Mouse (Mus musculus) midbrain, embryonic 13.5 days (tissue): ENCODE data around the gene Calb2. TPM values are rescaled to one million over a fixed set of nuclear protein-coding genes. Genes with fewer than 3 reads are reported as not detected.
A peak's percentile ranks its signal among the peaks of the same experiment; 100 is the strongest.

Experiments
- ATAC-seq: fragments of 200-750 bp; cut with Nextera tagmentation; 2 replicates; pipeline ENCODE4 v1.8.0; 2017; ENCODE audit warnings: mild to moderate bottlenecking, moderate TSS enrichment, moderate library complexity
- H3K27ac ChIP-seq: fragments of 300-500 bp; sonication (generic); 2 replicates; pipeline ENCODE4 v1.5.1; 2015; ENCODE audit warnings: inconsistent platforms, mild to moderate bottlenecking, moderate library complexity
- H3K27me3 ChIP-seq: fragments of 300-500 bp; sonication (generic); 2 replicates; pipeline ENCODE4 v1.6.1; 2015; ENCODE audit warnings: mild to moderate bottlenecking, inconsistent platforms
- H3K36me3 ChIP-seq: fragments of 300-500 bp; sonication (generic); 2 replicates; pipeline ENCODE4 v1.6.1; 2015; ENCODE audit warnings: mild to moderate bottlenecking, inconsistent platforms
- H3K4me1 ChIP-seq: fragments of 300-500 bp; sonication (generic); replicated peaks from 2 replicates; pipeline ENCODE4 v1.6.1; 2015; ENCODE audit warnings: inconsistent platforms
- H3K4me2 ChIP-seq: fragments of 300-500 bp; sonication (generic); replicated peaks from 2 replicates; pipeline ENCODE4 v1.6.1; 2015; ENCODE audit warnings: moderate library complexity, mild to moderate bottlenecking, inconsistent platforms
- H3K4me3 ChIP-seq: fragments of 300-500 bp; sonication (generic); replicated peaks from 2 replicates; pipeline ENCODE4 v1.5.1; 2015; ENCODE audit warnings: mild to moderate bottlenecking, inconsistent platforms
- H3K9ac ChIP-seq: fragments of 300-500 bp; sonication (generic); replicated peaks from 2 replicates; pipeline ENCODE4 v1.6.1; 2015; ENCODE audit warnings: mild to moderate bottlenecking, inconsistent platforms
- H3K9me3 ChIP-seq: fragments of 300-500 bp; sonication (generic); 2 replicates; pipeline ENCODE4 v1.6.1; 2016; ENCODE audit warnings: mild to moderate bottlenecking, inconsistent platforms
- WGBS: fragments of 180-500 bp; shearing (Covaris S2); methylation state at CpG from one replicate; pipeline ENCODE4 v1.1.7; 2015; 5-methylcytosine and 5-hydroxymethylcytosine counted together
- polyA plus RNA-seq: library from polyadenylated mRNA; unstranded; fragments of >200 nt; fragmentation: Nextera tagmentation; extraction: Ambion mirVana; gene quantifications from 2 replicates; pipeline ENCODE4 v1.2.1, GENCODE M21; 2015

Gene Calb2
- 39.6 and 57.6 TPM in 2 replicates for polyA plus RNA-seq

DNA sequence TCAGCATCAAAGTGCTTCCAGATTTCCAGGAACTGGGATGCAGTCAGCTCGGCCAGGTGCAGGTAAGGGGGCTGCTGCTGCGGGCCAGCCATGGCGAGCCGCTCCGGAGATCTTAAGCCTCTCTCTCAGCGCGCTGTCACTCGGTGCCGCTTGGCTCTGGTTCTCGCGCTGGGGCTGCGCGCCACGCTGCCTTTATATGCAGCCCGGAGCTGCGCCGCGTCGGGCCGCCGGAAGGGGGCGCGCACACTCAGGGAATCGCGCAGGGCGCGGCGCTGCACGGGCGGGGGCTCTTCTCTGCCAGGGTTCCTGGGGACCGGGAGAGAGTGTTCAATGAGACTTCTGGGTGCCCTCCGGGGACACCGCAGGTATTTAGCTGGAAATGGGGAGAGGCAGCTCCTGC is at the start of gene Calb2:
Calb2 (minus strand) TSS at position 165 of the 400 bp plus-strand sequence.
- Histone ChIP-seq H3K4me2 (peak within 1 kb of the TSS; percentile 52), H3K4me3 (peak within 1 kb of the TSS; percentile 31), H3K36me3 (no peaks in the 10 kb centered on the region), H3K27me3 (peaks cover 34% of the 10 kb centered on the region), H3K4me1 (peaks cover 7% of the 10 kb centered on the region), H3K9me3 (no peaks in the 10 kb centered on the region), H3K9ac (0 out of 2 replicates have a peak within 1 kb of the TSS, but pooled peaks have one; percentile 28), H3K27ac (no peak within 1 kb of the TSS)
- whole genome bisulfite sequencing = 0% methylated on average over 29 of the region's 33 CpGs
- peak; percentile 93 for ATAC-seq

DNA sequence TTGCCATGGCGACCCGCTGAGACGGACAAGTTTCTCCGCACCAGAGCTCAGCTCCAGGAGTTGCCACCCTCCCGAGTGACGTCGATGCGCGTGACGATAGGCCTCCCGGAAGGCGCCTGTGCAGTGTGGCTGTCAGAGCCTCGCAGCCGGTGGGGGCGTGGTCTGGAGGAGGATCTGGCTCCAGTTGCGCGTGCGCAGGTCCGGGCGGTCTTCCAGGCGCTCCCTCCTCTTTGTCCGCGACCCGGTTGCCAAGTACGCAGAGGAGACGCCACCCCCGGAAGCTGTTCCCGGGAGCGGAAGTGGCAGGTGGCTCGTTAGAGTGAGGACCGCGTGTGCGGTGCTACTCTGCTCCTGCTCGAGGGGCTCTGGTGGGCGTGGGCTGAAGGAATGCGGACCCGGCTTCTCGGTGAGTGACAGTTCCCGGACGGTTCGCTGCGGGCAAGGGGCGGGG is 49.7 kb upstream of the Calb2 start:
- WGBS = under 1% methylated on average over 43 of the region's 43 CpGs
- Histone ChIP-seq H3K36me3 (peaks cover 21% of the 10 kb centered on the region), H3K27me3 (no peaks in the 10 kb centered on the region)

GRCm38 (mm10) chr8:110217198-110217597 is 49.2 kb upstream of the Calb2 start:
- H3K36me3 ChIP-seq = peaks cover 15% of the 10 kb centered on the region
- no peaks in the 10 kb centered on the region for H3K9me3 ChIP-seq
- peak overlapping the region; percentile 82 for H3K4me2 ChIP-seq
- peaks cover 22% of the 10 kb centered on the region for H3K4me1 ChIP-seq
- WGBS = 36% methylated on average over 5 of the region's 5 CpGs
- no peak overlapping the region for H3K9ac ChIP-seq
- ATAC-seq = peak; percentile 55
- H3K27me3 ChIP-seq = no peaks in the 10 kb centered on the region
- peak overlapping the region; percentile 61 for H3K27ac ChIP-seq
- H3K4me3 ChIP-seq = peak overlapping the region; percentile 70

More for the DNA sequence above, 49.7 kb upstream of the Calb2 start:
- H3K9ac ChIP-seq = peak overlapping the region; percentile 66
- H3K4me1 ChIP-seq = peaks cover 22% of the 10 kb centered on the region
- no peaks in the 10 kb centered on the region for H3K9me3 ChIP-seq
- H3K4me3 ChIP-seq = peak overlapping the region; percentile 70
- H3K4me2 ChIP-seq = peak overlapping the region; percentile 82
- H3K27ac ChIP-seq = peak overlapping the region; percentile 61
- ATAC-seq = peak; percentile 100

- H3K27me3 ChIP-seq = no peaks in the 10 kb centered on the region
- no peak overlapping the region for H3K4me2 ChIP-seq
- H3K36me3 ChIP-seq = peaks cover 6% of the 10 kb centered on the region
- no peak overlapping the region for H3K27ac ChIP-seq
- H3K4me3 ChIP-seq = no peak overlapping the region
- H3K9me3 ChIP-seq = no peaks in the 10 kb centered on the region
- no peak for ATAC-seq
- H3K4me1 ChIP-seq = peaks cover 22% of the 10 kb centered on the region
- WGBS = 80% methylated on average over 5 of the region's 5 CpGs
- no peak overlapping the region for H3K9ac ChIP-seq
Observed at GRCm38 (mm10) chr8:110216253-110216652, 48.2 kb upstream of the Calb2 start.

GRCm38 (mm10) chr8:110215365-110215764 is 47.4 kb upstream of the Calb2 start, which contains the start of gene Cmtr2:
TSS of gene Cmtr2 (plus strand) at chr8:110215665.
- 78% methylated on average over 7 of the region's 7 CpGs for WGBS
- peaks cover 22% of the 10 kb centered on the region for H3K4me1 ChIP-seq
- no peak within 1 kb of the TSS for H3K27ac ChIP-seq
- no peaks in the 10 kb centered on the region for H3K9me3 ChIP-seq
- no peak within 1 kb of the TSS for H3K4me3 ChIP-seq
- no peak within 1 kb of the TSS for H3K9ac ChIP-seq
- no peaks in the 10 kb centered on the region for H3K27me3 ChIP-seq
- H3K36me3 ChIP-seq = no peaks in the 10 kb centered on the region
- ATAC-seq = no peak
- no peak within 1 kb of the TSS for H3K4me2 ChIP-seq

- WGBS = 29% methylated on average over 11 of the region's 11 CpGs
- no peaks in the 10 kb centered on the region for H3K9me3 ChIP-seq
- no peak overlapping the region for H3K9ac ChIP-seq
- H3K4me1 ChIP-seq = no peaks in the 10 kb centered on the region
- H3K4me3 ChIP-seq = no peak overlapping the region
- no peaks in the 10 kb centered on the region; the same call in 1 of the 2 replicates for H3K27me3 ChIP-seq
- H3K27ac ChIP-seq = no peak overlapping the region
- no peaks in the 10 kb centered on the region for H3K36me3 ChIP-seq
- ATAC-seq = 0 out of 2 replicates have a peak, but pooled peaks have one; percentile 27
- H3K4me2 ChIP-seq = no peak overlapping the region
Observed at GRCm38 (mm10) chr8:110201806-110202205, 33.8 kb upstream of the Calb2 start.

GRCm38 (mm10) chr8:110196678-110197077 is 28.7 kb upstream of the Calb2 start:
- no peak for ATAC-seq
- Histone ChIP-seq H3K4me3 (no peak overlapping the region), H3K4me1 (no peaks in the 10 kb centered on the region), H3K27ac (no peak overlapping the region), H3K36me3 (no peaks in the 10 kb centered on the region), H3K4me2 (no peak overlapping the region), H3K9me3 (no peaks in the 10 kb centered on the region), H3K9ac (no peak overlapping the region), H3K27me3 (no peaks in the 10 kb centered on the region; the same call in 1 of the 2 replicates)
- WGBS = under 1% methylated on average over 5 of the region's 5 CpGs

DNA sequence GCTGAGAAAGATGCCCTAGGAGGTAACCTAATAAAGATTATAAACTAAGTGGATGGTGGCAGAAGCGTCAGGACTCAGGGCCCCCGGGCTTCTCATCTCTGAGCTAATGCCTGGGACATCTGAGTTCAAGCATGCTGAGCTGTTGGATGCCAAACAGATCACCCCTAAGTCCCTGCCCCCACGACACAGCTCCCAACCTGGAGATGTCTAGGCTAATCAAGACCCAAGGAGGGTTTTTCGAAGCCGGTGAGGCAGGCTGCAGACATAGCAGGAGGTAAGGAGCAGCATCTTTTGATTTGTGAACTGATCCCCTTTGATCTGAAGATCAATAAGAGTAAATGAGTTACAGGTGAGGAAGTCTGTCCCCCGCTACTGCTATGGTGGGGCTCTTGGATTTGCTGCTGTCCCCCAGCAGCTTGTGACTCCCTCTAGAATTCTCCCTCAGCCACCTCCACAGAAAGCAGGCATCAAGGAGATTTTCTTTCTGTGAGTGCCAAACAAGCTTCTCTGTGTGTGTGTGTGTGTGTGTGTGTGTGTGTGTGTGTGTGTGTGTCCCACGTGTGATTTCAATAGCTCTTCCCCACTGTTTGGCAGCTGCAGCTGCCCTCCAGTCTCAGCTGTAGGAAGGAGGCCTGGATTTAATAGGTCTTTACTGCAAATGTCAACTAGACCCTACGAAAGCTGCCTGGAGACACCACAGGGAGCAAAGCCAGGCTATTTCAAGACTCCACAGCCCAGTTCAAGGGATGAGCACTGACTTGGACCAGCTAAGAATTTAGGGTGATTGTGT is 21.1 kb upstream of the Calb2 start:
- 19% methylated on average over 8 of the region's 8 CpGs for WGBS
- peak; percentile 68 for ATAC-seq

DNA sequence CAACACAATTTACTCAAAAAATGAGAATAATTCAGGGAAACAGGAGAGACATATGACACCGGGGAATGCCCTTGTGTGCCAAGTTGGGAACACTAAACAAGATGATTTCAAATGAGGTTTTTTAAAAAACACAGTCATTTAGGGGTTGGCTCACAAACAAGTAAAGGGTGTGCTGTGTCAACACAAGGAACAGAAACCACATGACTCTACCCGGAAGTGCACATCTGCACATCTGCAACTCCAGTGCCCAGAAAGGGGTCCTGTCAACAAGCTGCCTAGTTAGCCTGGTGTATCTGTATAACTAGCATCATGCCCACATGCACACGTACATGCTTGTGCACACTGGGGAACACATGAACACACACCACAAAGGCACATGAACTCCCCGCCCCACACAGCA is 17.5 kb upstream of the Calb2 start:
- no peaks in the 10 kb centered on the region for H3K27me3 ChIP-seq
- 83% methylated on average over 4 of the region's 4 CpGs for WGBS
- peaks cover 33% of the 10 kb centered on the region for H3K4me1 ChIP-seq
- no peak overlapping the region for H3K4me2 ChIP-seq
- no peak overlapping the region for H3K27ac ChIP-seq
- no peaks in the 10 kb centered on the region for H3K36me3 ChIP-seq
- no peak for ATAC-seq
- H3K9ac ChIP-seq = no peak overlapping the region
- no peaks in the 10 kb centered on the region for H3K9me3 ChIP-seq
- no peak overlapping the region for H3K4me3 ChIP-seq

More for the DNA sequence above, 21.1 kb upstream of the Calb2 start:
- Histone ChIP-seq H3K4me3 (no peak overlapping the region), H3K36me3 (no peaks in the 10 kb centered on the region), H3K4me1 (peaks cover 14% of the 10 kb centered on the region), H3K27ac (peak overlapping the region; percentile 64), H3K4me2 (no peak overlapping the region), H3K9me3 (no peaks in the 10 kb centered on the region), H3K9ac (no peak overlapping the region), H3K27me3 (no peaks in the 10 kb centered on the region)

GRCm38 (mm10) chr8:110183748-110184147 is 15.7 kb upstream of the Calb2 start:
- ATAC-seq = no peak
- H3K4me1 ChIP-seq = peaks cover 22% of the 10 kb centered on the region
- no peaks in the 10 kb centered on the region for H3K27me3 ChIP-seq
- no peak overlapping the region for H3K4me3 ChIP-seq
- no peaks in the 10 kb centered on the region for H3K9me3 ChIP-seq
- H3K27ac ChIP-seq = no peak overlapping the region
- no peak overlapping the region for H3K9ac ChIP-seq
- WGBS = 19% methylated on average over 11 of the region's 11 CpGs
- no peaks in the 10 kb centered on the region for H3K36me3 ChIP-seq
- H3K4me2 ChIP-seq = no peak overlapping the region

DNA sequence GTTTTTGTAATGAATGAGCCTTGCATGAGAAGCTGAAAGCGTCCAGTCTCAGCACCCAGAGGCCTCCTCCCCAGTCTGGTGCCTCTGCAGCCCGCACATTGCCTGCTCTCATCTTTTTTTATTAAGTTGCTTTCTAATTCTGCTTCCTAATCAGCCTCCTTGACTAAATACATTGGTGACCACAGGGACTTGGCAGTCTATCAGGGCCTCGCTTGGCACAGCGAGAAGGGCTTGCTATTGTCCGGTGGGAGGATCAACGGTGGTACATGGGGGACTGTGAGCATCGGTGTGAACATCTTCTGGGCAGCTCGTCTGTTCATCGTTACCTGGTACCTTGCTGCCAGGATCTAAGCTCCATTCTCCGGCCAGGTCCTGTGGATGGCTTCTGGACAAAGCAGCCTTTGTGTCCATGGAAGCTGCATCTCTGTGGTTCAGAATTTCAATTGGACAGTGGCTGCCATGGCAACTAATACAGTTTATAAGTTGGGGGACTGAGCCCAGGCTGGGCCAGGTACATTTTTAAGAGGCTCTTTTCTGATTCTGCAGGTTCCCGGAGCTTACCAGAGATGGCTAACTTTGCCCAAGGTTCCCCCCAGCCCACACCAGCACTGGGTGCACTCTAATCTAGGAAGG is 14.8 kb upstream of the Calb2 start:
- 59% methylated on average over 11 of the region's 11 CpGs for WGBS
- no peak overlapping the region for H3K4me3 ChIP-seq
- H3K4me2 ChIP-seq = no peak overlapping the region
- H3K4me1 ChIP-seq = peaks cover 19% of the 10 kb centered on the region
- H3K27ac ChIP-seq = peak overlapping the region; percentile 60
- H3K9ac ChIP-seq = no peak overlapping the region
- H3K27me3 ChIP-seq = no peaks in the 10 kb centered on the region
- no peaks in the 10 kb centered on the region for H3K36me3 ChIP-seq
- no peaks in the 10 kb centered on the region for H3K9me3 ChIP-seq
- ATAC-seq = peak; percentile 40; the same call in 1 of the 2 replicates
